Mouse (Mus musculus) liver, adult 2 months (tissue): ENCODE measurements around the gene 4930579F01Rik. TPM values are rescaled to one million over a fixed set of nuclear protein-coding genes. Genes with fewer than 3 reads are reported as not detected.

Source experiments
- DNase-seq: peaks from one replicate; pipeline ENCODE4 v3.0.0-alpha.2; 2011; ENCODE audit warnings: low read depth, low spot score; ENCODE audit errors: extremely low read depth
- H3K27ac ChIP-seq: fragments of 200-500 bp; replicated peaks from 2 replicates; pipeline ENCODE4 v1.5.1; 2012; ENCODE audit warnings: low read depth, mild to moderate bottlenecking, control low read depth, inconsistent platforms, low read length; ENCODE audit not compliant: insufficient read depth
- H3K27me3 ChIP-seq: fragments of 200-500 bp; 2 replicates; pipeline ENCODE4 v1.6.1; 2012; ENCODE audit warnings: mild to moderate bottlenecking, moderate library complexity, low read length, inconsistent platforms; ENCODE audit not compliant: control insufficient read depth, insufficient read depth
- H3K36me3 ChIP-seq: fragments of 200-500 bp; 2 replicates; pipeline ENCODE4 v1.6.1; 2012; ENCODE audit warnings: low read length, inconsistent platforms; ENCODE audit not compliant: control insufficient read depth, insufficient read depth
- H3K4me1 ChIP-seq: fragments of 200-500 bp; 2 replicates; pipeline ENCODE4 v1.6.1; 2011; ENCODE audit warnings: low read length; ENCODE audit not compliant: control insufficient read depth, insufficient read depth
- H3K4me3 ChIP-seq: fragments of 200-500 bp; 2 replicates; pipeline ENCODE4 v1.5.1; 2011; ENCODE audit warnings: low read depth, mild to moderate bottlenecking, control low read depth, low read length, moderate library complexity; ENCODE audit not compliant: insufficient read depth
- H3K79me2 ChIP-seq: fragments of 200-500 bp; 2 replicates; pipeline ENCODE4 v1.6.1; 2012; ENCODE audit warnings: inconsistent platforms, mild to moderate bottlenecking, low read length, moderate library complexity; ENCODE audit not compliant: control insufficient read depth, insufficient read depth
- H3K9ac ChIP-seq: fragments of 200-500 bp; 2 replicates; pipeline ENCODE4 v1.6.1; 2012; ENCODE audit warnings: low read depth, mild to moderate bottlenecking, control low read depth, inconsistent platforms, low read length
- CTCF ChIP-seq: fragments of 200-500 bp; IDR thresholded peaks from 2 replicates; pipeline ENCODE4 v1.5.1; 2011; ENCODE audit warnings: low read depth, low read length, control low read depth
- POLR2A ChIP-seq: fragments of 200-500 bp; IDR thresholded peaks from 2 replicates; pipeline ENCODE4 v1.6.1; 2011; ENCODE audit warnings: low read length, control low read depth; ENCODE audit not compliant: insufficient read depth; ENCODE audit errors: extremely low read depth
- WGBS: fragments of 180-500 bp; shearing (Covaris S2); methylation state at CpG from one replicate; pipeline ENCODE4 v1.1.7; 2018; 5-methylcytosine and 5-hydroxymethylcytosine counted together
- polyA plus RNA-seq: library from polyadenylated mRNA; depleted of rRNA; stranded (reverse); fragments of >200 nt; gene quantifications from 2 replicates; pipeline ENCODE4 v1.2.3, GENCODE M21; 2012; rRNA removed
- total RNA-seq: library from RNA; depleted of rRNA; stranded (reverse); fragments of >200 nt; gene quantifications from 2 replicates; pipeline ENCODE4 v1.2.3, GENCODE M21; 2014; rRNA removed

Gene 4930579F01Rik
- total and polyA plus RNA-seq, 2 experiments, result not detected

GRCm38 (mm10) chr3:138118831-138119230 is 74.8 kb downstream of the 4930579F01Rik start:
- Histone ChIP-seq H3K79me2 (no peaks in the 10 kb centered on the region; the same call in 1 of the 2 replicates), H3K27ac (no peak overlapping the region), H3K27me3 (no peaks in the 10 kb centered on the region), H3K9ac (no peak overlapping the region), H3K4me3 (peak overlapping the region; percentile 49), H3K36me3 (peaks cover 89% of the 10 kb centered on the region), H3K4me1 (no peaks in the 10 kb centered on the region)
- WGBS, result 83% methylated on average over 14 of the region's 14 CpGs
- TF ChIP-seq POLR2A, result no peak
- TF ChIP-seq CTCF, result no peak
- no peak for DNase-seq

GRCm38 (mm10) chr3:138118392-138118791 is 75.2 kb downstream of the 4930579F01Rik start:
- no peaks in the 10 kb centered on the region; the same call in 1 of the 2 replicates for H3K79me2 ChIP-seq
- WGBS, result 73% methylated on average over 6 of the region's 6 CpGs
- DNase-seq, result no peak
- H3K27ac ChIP-seq, result no peak overlapping the region
- TF ChIP-seq CTCF (no peak), POLR2A (no peak)
- H3K9ac ChIP-seq, result no peak overlapping the region
- H3K4me3 ChIP-seq, result no peak overlapping the region; the same call in 1 of the 2 replicates
- no peaks in the 10 kb centered on the region for H3K4me1 ChIP-seq
- no peaks in the 10 kb centered on the region for H3K27me3 ChIP-seq
- peaks cover 89% of the 10 kb centered on the region for H3K36me3 ChIP-seq

GRCm38 (mm10) chr3:138116871-138117270 is 76.8 kb downstream of the 4930579F01Rik start:
- TF ChIP-seq POLR2A, result no peak
- no peak for TF ChIP-seq CTCF
- no peak overlapping the region for H3K4me3 ChIP-seq
- H3K4me1 ChIP-seq, result no peaks in the 10 kb centered on the region
- DNase-seq, result no peak
- H3K36me3 ChIP-seq, result peaks cover 83% of the 10 kb centered on the region
- H3K27me3 ChIP-seq, result no peaks in the 10 kb centered on the region
- WGBS, result 90% methylated on average over 4 of the region's 4 CpGs
- no peak overlapping the region for H3K27ac ChIP-seq
- no peak overlapping the region for H3K9ac ChIP-seq
- no peaks in the 10 kb centered on the region; the same call in 1 of the 2 replicates for H3K79me2 ChIP-seq

- no peak overlapping the region for H3K4me3 ChIP-seq
- no peak for DNase-seq
- H3K9ac ChIP-seq, result no peak overlapping the region
- no peaks in the 10 kb centered on the region for H3K27me3 ChIP-seq
- 86% methylated on average over 17 of the region's 17 CpGs for WGBS
- H3K36me3 ChIP-seq, result peaks cover 80% of the 10 kb centered on the region
- H3K4me1 ChIP-seq, result no peaks in the 10 kb centered on the region
- TF ChIP-seq POLR2A (no peak), CTCF (no peak)
- no peaks in the 10 kb centered on the region; the same call in 1 of the 2 replicates for H3K79me2 ChIP-seq
- H3K27ac ChIP-seq, result no peak overlapping the region
These were observed 79.5 kb downstream of the 4930579F01Rik start for GRCm38 (mm10) chr3:138114106-138114505.

Other genes starting within 250 kb of the 4930579F01Rik start
- gene Dapp1, start 212.3 kb downstream of the 4930579F01Rik start, total RNA-seq, result 1.4 and 1.6 TPM in 2 replicates
- 0.32 and 0.59 TPM in 2 replicates for gene Dapp1, start 212.3 kb downstream of the 4930579F01Rik start, polyA plus RNA-seq
- under 0.01 TPM in 1 of 2 replicates, not detected in the other for gene 1110002E22Rik, start 128.8 kb downstream of the 4930579F01Rik start, total RNA-seq
- not detected in 2 replicates for gene 1110002E22Rik, start 128.8 kb downstream of the 4930579F01Rik start, polyA plus RNA-seq
- not detected in 2 replicates for gene Gm5105, start 126.4 kb downstream of the 4930579F01Rik start, total RNA-seq
- gene Gm5105, start 126.4 kb downstream of the 4930579F01Rik start, polyA plus RNA-seq, result not detected in 2 replicates
- 2.3 and 3.8 TPM in 2 replicates for gene Trmt10a, start 50.4 kb downstream of the 4930579F01Rik start, total RNA-seq
- 0.95 and 1.0 TPM in 2 replicates for gene Trmt10a, start 50.4 kb downstream of the 4930579F01Rik start, polyA plus RNA-seq
- 183 and 204 TPM in 2 replicates for gene Mttp, start 48.9 kb downstream of the 4930579F01Rik start, total RNA-seq
- 51.7 and 56.0 TPM in 2 replicates for gene Mttp, start 48.9 kb downstream of the 4930579F01Rik start, polyA plus RNA-seq
- gene Adh7, start 23.9 kb upstream of the 4930579F01Rik start, total RNA-seq, result 1.2 and 1.5 TPM in 2 replicates
- 0.40 and 1.7 TPM in 2 replicates for gene Adh7, start 23.9 kb upstream of the 4930579F01Rik start, polyA plus RNA-seq
- gene Adh1, start 67.2 kb upstream of the 4930579F01Rik start, total RNA-seq, result 2,711 and 3,373 TPM in 2 replicates
- 3,177 and 3,191 TPM in 2 replicates for gene Adh1, start 67.2 kb upstream of the 4930579F01Rik start, polyA plus RNA-seq
- gene Adh6a, start 119.5 kb upstream of the 4930579F01Rik start, total RNA-seq, result not detected in 2 replicates
- gene Adh6a, start 119.5 kb upstream of the 4930579F01Rik start, polyA plus RNA-seq, result not detected in 2 replicates
- 0.07 TPM in 1 of 2 replicates, not detected in the other for gene Adh6b, start 147.9 kb upstream of the 4930579F01Rik start, total RNA-seq
- gene Adh6b, start 147.9 kb upstream of the 4930579F01Rik start, polyA plus RNA-seq, result 0.06 TPM in 2 replicates
- gene Adh4, start 221.6 kb upstream of the 4930579F01Rik start, total RNA-seq, result 198 and 305 TPM in 2 replicates
- 74.6 and 79.5 TPM in 2 replicates for gene Adh4, start 221.6 kb upstream of the 4930579F01Rik start, polyA plus RNA-seq
- 435 and 567 TPM in 2 replicates for gene Adh5, start 249.3 kb upstream of the 4930579F01Rik start, total RNA-seq
- 144 and 156 TPM in 2 replicates for gene Adh5, start 249.3 kb upstream of the 4930579F01Rik start, polyA plus RNA-seq